Mouse (Mus musculus) testis, adult 2 months (tissue): ENCODE results near the gene Tenm4.

ENCODE experiments used
- CTCF ChIP-seq: fragments of 200-500 bp; IDR thresholded peaks from 2 replicates; pipeline ENCODE4 v1.5.1; 2012; ENCODE audit warnings: low read depth, mild to moderate bottlenecking, inconsistent platforms, low read length, moderate library complexity; ENCODE audit not compliant: control insufficient read depth, insufficient read depth, insufficient replicate concordance
- POLR2A ChIP-seq: fragments of 200-500 bp; IDR thresholded peaks from 2 replicates; pipeline ENCODE4 v1.6.1; 2012; ENCODE audit warnings: low read depth, mild to moderate bottlenecking, inconsistent platforms, low read length, moderate library complexity; ENCODE audit not compliant: control insufficient read depth

DNA sequence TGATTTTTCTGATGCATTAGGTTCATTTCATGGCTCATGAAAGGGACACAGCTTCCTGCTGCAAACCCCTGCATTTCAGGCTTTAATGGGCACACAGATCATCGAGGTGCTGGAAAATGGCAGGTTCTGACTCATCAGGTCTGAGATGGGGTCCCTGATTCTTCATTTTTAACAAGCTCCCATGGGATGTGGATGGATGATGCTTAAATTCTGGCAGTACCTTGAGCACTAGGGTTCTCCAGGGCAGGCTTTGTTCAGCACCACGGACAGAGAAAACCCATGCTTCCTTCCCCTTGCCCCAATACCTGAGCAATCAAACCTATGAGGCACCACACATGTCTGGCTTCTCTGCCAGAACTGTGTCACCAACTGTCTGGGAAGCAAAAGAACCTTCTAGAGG lies 163.3 kb downstream of the Tenm4 start:
- TF ChIP-seq CTCF (no peak), POLR2A (no peak)
